Mouse (Mus musculus) neural tube, embryonic 13.5 days (tissue): ENCODE results near the gene Fignl1. TPM values are rescaled to one million over a fixed set of nuclear protein-coding genes. Genes with fewer than 3 reads are reported as not detected.

Experiments used
- ATAC-seq: fragments of 200-750 bp; cut with Nextera tagmentation; 2 replicates; pipeline ENCODE4 v1.8.0; 2017; ENCODE audit warnings: low read depth, mild to moderate bottlenecking, moderate TSS enrichment, moderate library complexity
- H3K27ac ChIP-seq: fragments of 300-500 bp; sonication (generic); replicated peaks from 2 replicates; pipeline ENCODE4 v1.5.1; 2015; ENCODE audit warnings: moderate library complexity, mild to moderate bottlenecking, inconsistent platforms
- H3K27me3 ChIP-seq: fragments of 300-500 bp; sonication (generic); 2 replicates; pipeline ENCODE4 v1.6.1; 2015; ENCODE audit warnings: mild to moderate bottlenecking, inconsistent platforms
- H3K36me3 ChIP-seq: fragments of 300-500 bp; sonication (generic); 2 replicates; pipeline ENCODE4 v1.6.1; 2015; ENCODE audit warnings: mild to moderate bottlenecking, inconsistent platforms
- H3K4me1 ChIP-seq: fragments of 300-500 bp; sonication (generic); replicated peaks from 2 replicates; pipeline ENCODE4 v1.6.1; 2015; ENCODE audit warnings: inconsistent platforms
- H3K4me2 ChIP-seq: fragments of 300-500 bp; sonication (generic); 2 replicates; pipeline ENCODE4 v1.6.1; 2015; ENCODE audit warnings: inconsistent platforms, mild to moderate bottlenecking, moderate library complexity
- H3K4me3 ChIP-seq: fragments of 300-500 bp; sonication (generic); 2 replicates; pipeline ENCODE4 v1.5.1; 2015; ENCODE audit warnings: mild to moderate bottlenecking, inconsistent platforms
- H3K9ac ChIP-seq: fragments of 300-500 bp; sonication (generic); 2 replicates; pipeline ENCODE4 v1.6.1; 2015; ENCODE audit warnings: moderate library complexity, mild to moderate bottlenecking, inconsistent platforms
- H3K9me3 ChIP-seq: fragments of 300-500 bp; sonication (generic); 2 replicates; pipeline ENCODE4 v1.6.1; 2016; ENCODE audit warnings: inconsistent platforms
- WGBS: fragments of 180-500 bp; shearing (Covaris S2); methylation state at CpG from one replicate; pipeline ENCODE4 v1.1.7; 2015; 5-methylcytosine and 5-hydroxymethylcytosine counted together
- polyA plus RNA-seq: library from polyadenylated mRNA; unstranded; fragments of >200 nt; fragmentation: Nextera tagmentation; extraction: Ambion mirVana; gene quantifications from 2 replicates; pipeline ENCODE4 v1.2.1, GENCODE M21; 2015

Gene Fignl1
- polyA plus RNA-seq, 1 experiment from 2014 or later, result 13.5 TPM

DNA sequence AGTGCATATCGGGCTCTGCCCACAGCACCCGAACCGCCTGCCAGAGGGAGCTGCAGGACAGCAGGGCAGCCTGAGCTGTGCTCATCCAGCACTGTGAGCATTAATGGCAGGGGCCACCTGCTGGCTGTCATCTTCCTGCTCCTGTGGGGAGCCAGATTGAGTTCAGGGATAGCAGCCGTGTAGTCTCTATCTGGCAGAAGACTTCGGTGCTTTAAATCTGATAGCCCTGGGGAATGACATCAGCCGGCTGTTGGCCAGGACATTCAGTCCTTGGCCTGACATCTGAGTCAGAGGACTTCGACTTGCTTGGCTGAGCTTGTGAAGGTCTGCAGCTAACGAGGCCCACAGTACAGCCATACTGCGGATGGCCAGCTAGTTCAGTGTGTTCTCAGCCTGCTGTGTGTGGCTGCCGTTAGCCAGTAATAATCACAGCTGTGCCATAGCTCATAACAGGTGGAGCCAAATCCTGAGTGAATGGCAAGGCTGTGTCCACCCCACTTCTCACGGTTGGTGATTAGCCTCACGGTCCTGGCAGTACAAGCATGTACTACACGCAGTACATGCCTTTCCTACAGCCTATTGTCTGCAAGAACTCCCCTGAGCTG lies 35.7 kb upstream of the Fignl1 start:
- Histone ChIP-seq H3K9me3 (no peaks in the 10 kb centered on the region), H3K27ac (peak overlapping the region; percentile 14), H3K9ac (no peak overlapping the region), H3K27me3 (no peaks in the 10 kb centered on the region), H3K36me3 (no peaks in the 10 kb centered on the region), H3K4me2 (no peak overlapping the region), H3K4me1 (peaks cover 20% of the 10 kb centered on the region), H3K4me3 (no peak overlapping the region)
- WGBS, result 34% methylated on average over 13 of the region's 13 CpGs
- peak; percentile 85 for ATAC-seq

DNA sequence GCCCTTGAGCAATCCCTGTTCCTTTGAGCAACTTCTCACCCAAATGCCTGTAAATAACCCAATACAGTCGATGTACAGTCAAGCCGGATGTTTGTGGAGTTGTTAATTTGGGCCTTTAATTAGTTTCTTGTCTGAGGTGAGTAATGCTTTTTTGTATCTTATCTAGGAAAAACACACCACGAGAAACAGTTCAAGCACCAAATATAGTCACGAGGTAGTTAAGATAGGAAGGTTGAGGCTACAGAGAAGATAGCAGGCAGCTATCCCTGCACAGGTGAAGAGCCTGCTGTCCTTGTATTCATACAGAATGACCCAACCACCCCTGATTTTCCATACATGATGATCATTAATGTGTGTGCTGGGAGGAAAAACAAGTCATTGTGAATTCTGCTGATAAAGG lies 32.8 kb upstream of the Fignl1 start:
- WGBS, result 81% methylated on average over 4 of the region's 4 CpGs
- ATAC-seq, result no peak
- H3K4me2 ChIP-seq, result no peak overlapping the region
- no peaks in the 10 kb centered on the region for H3K27me3 ChIP-seq
- peaks cover 24% of the 10 kb centered on the region for H3K4me1 ChIP-seq
- no peak overlapping the region for H3K4me3 ChIP-seq
- H3K27ac ChIP-seq, result no peak overlapping the region
- H3K36me3 ChIP-seq, result no peaks in the 10 kb centered on the region
- no peaks in the 10 kb centered on the region for H3K9me3 ChIP-seq
- no peak overlapping the region for H3K9ac ChIP-seq

DNA sequence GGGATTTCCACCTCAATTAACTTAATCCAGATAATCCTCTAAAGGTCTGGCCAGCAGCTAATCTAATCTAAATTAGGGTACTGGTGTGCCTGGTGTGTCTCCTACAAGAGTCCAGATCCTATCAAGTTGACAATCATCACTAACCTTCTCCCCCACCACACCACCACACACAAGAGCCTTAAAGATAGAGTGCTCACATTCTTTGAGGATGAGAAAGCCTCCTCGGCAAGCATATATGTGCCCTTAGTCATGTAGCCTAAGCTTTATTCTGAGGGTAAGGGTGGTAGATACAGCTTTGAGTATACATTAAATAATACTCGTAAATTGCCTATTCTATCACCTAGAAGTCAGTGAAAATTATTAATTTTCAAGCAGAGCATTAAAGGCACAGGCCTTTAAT lies 32.0 kb upstream of the Fignl1 start:
- Histone ChIP-seq H3K9me3 (no peaks in the 10 kb centered on the region), H3K4me1 (peaks cover 29% of the 10 kb centered on the region), H3K27me3 (no peaks in the 10 kb centered on the region), H3K4me2 (no peak overlapping the region), H3K36me3 (no peaks in the 10 kb centered on the region), H3K9ac (no peak overlapping the region), H3K27ac (no peak overlapping the region), H3K4me3 (no peak overlapping the region)
- WGBS, result 88% methylated on average over 2 of the region's 2 CpGs
- no peak for ATAC-seq

DNA sequence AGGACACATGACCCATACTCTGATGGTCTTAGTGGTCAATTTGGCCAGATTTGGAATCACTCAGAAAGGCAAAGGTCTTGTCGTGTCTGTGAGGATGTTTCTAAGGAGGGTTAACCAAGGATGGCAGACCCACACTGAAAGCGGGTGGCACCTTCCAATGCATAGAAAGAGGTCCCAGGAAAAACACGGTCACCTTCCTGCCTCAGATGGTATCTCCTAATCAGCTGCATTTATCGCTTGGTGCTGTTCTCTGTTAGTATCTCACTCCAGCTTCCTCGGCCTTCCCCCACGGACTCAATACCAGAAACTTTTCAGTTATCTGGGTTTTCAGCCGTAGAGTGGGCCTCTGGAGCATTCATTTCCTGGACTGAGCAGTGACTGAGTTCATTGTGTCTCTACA lies 31.1 kb upstream of the Fignl1 start:
- ATAC-seq, result no peak
- Histone ChIP-seq H3K9ac (no peak overlapping the region), H3K9me3 (no peaks in the 10 kb centered on the region), H3K4me3 (no peak overlapping the region), H3K27me3 (no peaks in the 10 kb centered on the region), H3K4me1 (peaks cover 22% of the 10 kb centered on the region), H3K36me3 (no peaks in the 10 kb centered on the region), H3K27ac (no peak overlapping the region), H3K4me2 (no peak overlapping the region)
- 92% methylated on average over 7 of the region's 7 CpGs for WGBS

DNA sequence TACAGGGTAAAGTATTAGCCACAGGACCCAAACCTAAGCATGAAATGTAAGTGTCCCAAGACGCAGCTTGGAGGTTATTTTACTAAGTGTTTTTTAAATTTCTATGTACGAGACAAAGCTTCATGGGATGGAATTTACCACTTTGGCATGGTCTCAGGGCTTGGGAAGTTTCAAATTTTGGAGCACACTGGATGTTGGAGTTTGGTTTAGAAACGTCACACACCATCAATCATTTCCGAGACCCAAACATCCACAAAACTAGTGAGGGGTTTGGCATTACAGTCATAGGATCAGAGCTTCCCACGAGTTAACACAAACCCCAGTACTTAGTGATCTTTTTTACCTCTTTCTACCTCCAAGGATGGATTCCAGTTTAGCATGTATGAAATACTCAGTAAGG lies 28.6 kb upstream of the Fignl1 start:
- Histone ChIP-seq H3K4me3 (no peak overlapping the region), H3K4me2 (no peak overlapping the region), H3K36me3 (no peaks in the 10 kb centered on the region), H3K4me1 (peaks cover 20% of the 10 kb centered on the region), H3K27me3 (no peaks in the 10 kb centered on the region), H3K27ac (no peak overlapping the region), H3K9ac (no peak overlapping the region), H3K9me3 (no peaks in the 10 kb centered on the region)
- 84% methylated on average over 5 of the region's 5 CpGs for WGBS
- no peak for ATAC-seq

DNA sequence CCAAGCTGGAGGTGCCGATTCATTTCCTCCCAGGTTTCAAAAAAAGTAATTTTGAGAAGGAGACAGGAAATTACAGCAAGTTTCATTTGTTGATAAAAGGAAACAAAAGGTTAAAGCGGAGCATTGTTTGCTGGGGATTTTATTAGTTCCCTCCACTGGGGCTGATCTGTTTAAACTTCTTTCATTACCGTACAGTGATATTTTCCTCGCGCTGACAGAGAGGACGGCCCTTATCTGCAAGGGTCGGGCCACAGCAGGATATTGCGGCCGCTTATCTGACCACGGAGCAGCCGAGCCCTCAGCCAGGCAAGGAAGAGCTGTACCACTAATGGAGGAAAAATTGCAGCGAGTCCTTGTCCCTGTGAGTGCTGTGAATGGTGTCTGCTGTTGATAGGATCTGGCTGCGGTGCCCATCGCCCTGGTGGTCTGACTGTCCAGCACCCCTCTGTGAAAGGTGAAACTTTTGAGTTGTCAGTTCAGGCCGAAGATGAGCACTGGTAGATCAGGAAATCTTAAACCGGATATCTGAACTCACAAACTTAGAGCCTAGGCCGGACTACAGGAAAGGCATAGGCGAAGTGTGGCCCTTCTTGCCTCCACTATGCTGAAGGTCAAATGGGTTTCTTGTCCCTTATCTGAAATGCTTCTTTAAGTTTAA lies 28.1 kb upstream of the Fignl1 start:
- no peak for ATAC-seq
- WGBS, result 45% methylated on average over 18 of the region's 18 CpGs
- Histone ChIP-seq H3K4me3 (no peak overlapping the region), H3K27me3 (no peaks in the 10 kb centered on the region), H3K9me3 (no peaks in the 10 kb centered on the region), H3K4me2 (peak overlapping the region; percentile 34), H3K4me1 (peaks cover 25% of the 10 kb centered on the region), H3K9ac (0 out of 2 replicates have a peak overlapping the region, but pooled peaks have one; percentile 23), H3K27ac (no peak overlapping the region; the same call in 1 of the 2 replicates), H3K36me3 (no peaks in the 10 kb centered on the region)

DNA sequence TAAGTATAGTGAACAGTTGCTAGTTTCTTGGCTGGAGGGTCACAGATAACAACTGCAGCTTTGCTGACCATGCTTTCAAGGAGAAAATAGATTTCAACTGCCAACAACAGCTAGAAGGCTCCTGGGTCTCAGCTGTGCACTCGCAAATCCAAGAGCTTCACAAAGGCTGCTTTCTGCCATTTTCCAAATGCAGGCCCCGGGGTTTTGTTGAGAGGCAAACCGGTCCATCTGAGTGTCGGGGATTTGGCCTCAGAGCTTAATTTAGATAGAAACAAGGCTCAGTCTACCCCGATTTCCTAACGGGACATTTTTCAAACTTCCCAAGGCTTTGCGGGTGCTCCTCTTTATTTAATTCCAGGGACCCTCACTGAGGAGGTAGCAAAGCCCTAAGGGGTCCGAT lies 27.5 kb upstream of the Fignl1 start:
- WGBS, result 46% methylated on average over 8 of the region's 8 CpGs
- no peak overlapping the region for H3K27ac ChIP-seq
- ATAC-seq, result no peak

DNA sequence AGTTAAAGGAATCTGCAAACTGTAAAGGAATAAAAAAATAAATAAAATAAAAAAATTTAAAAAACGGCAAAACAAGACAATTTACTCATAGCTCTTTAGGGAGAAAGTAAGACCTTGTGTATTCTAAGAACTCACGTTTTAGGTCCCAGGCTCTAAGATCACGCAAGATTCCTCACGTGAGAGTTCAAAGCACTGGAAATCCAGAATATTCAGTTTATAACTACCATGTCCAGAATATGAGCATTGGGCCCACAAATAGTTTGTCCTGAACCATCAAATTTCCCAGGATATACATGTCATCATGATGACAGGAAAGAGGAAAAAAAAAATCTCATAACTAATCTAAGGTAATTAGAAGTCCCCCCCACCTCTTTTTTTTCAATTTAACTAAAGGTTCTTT lies 27.0 kb upstream of the Fignl1 start:
- H3K4me2 ChIP-seq, result no peak overlapping the region
- no peaks in the 10 kb centered on the region for H3K36me3 ChIP-seq
- H3K4me1 ChIP-seq, result peaks cover 33% of the 10 kb centered on the region
- ATAC-seq, result no peak
- H3K9ac ChIP-seq, result no peak overlapping the region
- no peak overlapping the region for H3K4me3 ChIP-seq
- WGBS, result 87% methylated on average over 4 of the region's 4 CpGs
- no peak overlapping the region for H3K27ac ChIP-seq
- no peaks in the 10 kb centered on the region for H3K9me3 ChIP-seq
- no peaks in the 10 kb centered on the region for H3K27me3 ChIP-seq

More for the DNA sequence above, 27.5 kb upstream of the Fignl1 start:
- no peak overlapping the region for H3K4me3 ChIP-seq
- H3K36me3 ChIP-seq, result no peaks in the 10 kb centered on the region
- peaks cover 29% of the 10 kb centered on the region for H3K4me1 ChIP-seq
- H3K9me3 ChIP-seq, result no peaks in the 10 kb centered on the region
- H3K9ac ChIP-seq, result no peak overlapping the region
- H3K27me3 ChIP-seq, result no peaks in the 10 kb centered on the region
- peak overlapping the region; percentile 34 for H3K4me2 ChIP-seq

DNA sequence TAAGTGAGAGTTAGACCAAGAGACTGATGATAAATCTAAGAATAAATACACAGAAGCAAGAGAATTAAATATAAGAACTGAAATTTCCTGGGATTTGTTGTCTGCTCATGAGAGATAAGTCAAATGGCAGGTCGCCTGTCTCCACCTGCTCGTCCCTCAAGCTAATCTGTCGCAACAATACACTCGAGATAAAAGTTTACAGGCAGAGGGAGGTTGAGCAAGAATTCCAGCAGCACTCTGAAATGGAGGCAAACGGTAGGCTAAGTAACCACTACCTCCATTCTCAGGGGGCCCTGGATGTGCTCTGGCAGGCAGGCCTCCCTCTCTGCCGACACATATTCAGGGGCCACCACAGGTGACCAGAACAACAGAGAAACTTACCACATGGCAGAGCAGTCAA lies 26.6 kb upstream of the Fignl1 start:
- H3K4me1 ChIP-seq, result peaks cover 37% of the 10 kb centered on the region
- no peak for ATAC-seq
- no peaks in the 10 kb centered on the region for H3K36me3 ChIP-seq
- H3K9me3 ChIP-seq, result no peaks in the 10 kb centered on the region
- H3K27ac ChIP-seq, result no peak overlapping the region
- H3K27me3 ChIP-seq, result no peaks in the 10 kb centered on the region
- H3K4me3 ChIP-seq, result no peak overlapping the region
- no peak overlapping the region for H3K9ac ChIP-seq
- H3K4me2 ChIP-seq, result no peak overlapping the region
- 52% methylated on average over 6 of the region's 6 CpGs for WGBS

DNA sequence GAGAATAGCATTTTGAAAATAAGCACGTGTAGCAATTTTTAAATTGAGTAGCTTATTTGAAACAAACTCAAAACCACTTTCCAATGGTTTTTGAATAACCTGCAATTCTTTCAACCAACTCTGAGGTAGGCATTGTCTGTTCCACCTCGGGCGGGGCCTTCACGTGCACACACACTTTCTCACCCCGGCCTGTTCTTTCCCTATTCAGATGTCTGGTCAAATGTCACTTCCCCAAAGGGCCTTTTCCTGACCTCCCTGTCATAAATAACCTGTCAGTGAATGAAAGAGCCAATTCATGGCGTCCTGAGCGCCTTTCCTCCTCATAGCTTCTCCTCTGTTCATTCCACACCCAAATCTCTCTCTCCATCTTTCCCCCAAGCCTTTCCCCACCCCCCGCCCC lies 24.3 kb upstream of the Fignl1 start:
- no peaks in the 10 kb centered on the region for H3K9me3 ChIP-seq
- peaks cover 58% of the 10 kb centered on the region for H3K4me1 ChIP-seq
- no peak for ATAC-seq
- 8% methylated on average over 8 of the region's 8 CpGs for WGBS
- H3K4me2 ChIP-seq, result no peak overlapping the region
- no peaks in the 10 kb centered on the region for H3K27me3 ChIP-seq
- peak overlapping the region; percentile 72; the same call in 1 of the 2 replicates for H3K27ac ChIP-seq
- H3K4me3 ChIP-seq, result no peak overlapping the region
- H3K9ac ChIP-seq, result 0 out of 2 replicates have a peak overlapping the region, but pooled peaks have one; percentile 9
- H3K36me3 ChIP-seq, result no peaks in the 10 kb centered on the region

DNA sequence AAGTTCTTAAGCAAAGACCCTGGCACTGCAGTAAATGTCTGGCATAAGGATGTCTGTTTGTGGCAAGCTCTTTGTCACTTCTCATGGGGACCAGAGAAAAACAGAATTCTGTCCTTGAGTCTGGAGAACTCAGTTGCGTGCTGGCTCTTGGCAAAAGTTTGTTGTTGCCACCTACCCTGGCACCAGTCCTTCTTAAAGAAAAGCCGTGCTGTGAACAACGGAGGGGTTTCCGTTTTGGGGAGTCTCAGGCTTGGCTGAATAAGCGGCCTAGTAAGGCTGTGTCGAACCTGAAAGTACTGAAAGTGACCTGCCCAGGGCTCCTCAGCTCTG lies 24.0 kb upstream of the Fignl1 start:
- H3K27ac ChIP-seq, result peak overlapping the region; percentile 72
- peaks cover 60% of the 10 kb centered on the region for H3K4me1 ChIP-seq
- no peak overlapping the region for H3K4me3 ChIP-seq
- no peaks in the 10 kb centered on the region for H3K27me3 ChIP-seq
- no peak overlapping the region for H3K4me2 ChIP-seq
- no peaks in the 10 kb centered on the region for H3K9me3 ChIP-seq
- H3K9ac ChIP-seq, result 0 out of 2 replicates have a peak overlapping the region, but pooled peaks have one; percentile 9
- WGBS, result 23% methylated on average over 6 of the region's 6 CpGs
- H3K36me3 ChIP-seq, result no peaks in the 10 kb centered on the region
- no peak for ATAC-seq

DNA sequence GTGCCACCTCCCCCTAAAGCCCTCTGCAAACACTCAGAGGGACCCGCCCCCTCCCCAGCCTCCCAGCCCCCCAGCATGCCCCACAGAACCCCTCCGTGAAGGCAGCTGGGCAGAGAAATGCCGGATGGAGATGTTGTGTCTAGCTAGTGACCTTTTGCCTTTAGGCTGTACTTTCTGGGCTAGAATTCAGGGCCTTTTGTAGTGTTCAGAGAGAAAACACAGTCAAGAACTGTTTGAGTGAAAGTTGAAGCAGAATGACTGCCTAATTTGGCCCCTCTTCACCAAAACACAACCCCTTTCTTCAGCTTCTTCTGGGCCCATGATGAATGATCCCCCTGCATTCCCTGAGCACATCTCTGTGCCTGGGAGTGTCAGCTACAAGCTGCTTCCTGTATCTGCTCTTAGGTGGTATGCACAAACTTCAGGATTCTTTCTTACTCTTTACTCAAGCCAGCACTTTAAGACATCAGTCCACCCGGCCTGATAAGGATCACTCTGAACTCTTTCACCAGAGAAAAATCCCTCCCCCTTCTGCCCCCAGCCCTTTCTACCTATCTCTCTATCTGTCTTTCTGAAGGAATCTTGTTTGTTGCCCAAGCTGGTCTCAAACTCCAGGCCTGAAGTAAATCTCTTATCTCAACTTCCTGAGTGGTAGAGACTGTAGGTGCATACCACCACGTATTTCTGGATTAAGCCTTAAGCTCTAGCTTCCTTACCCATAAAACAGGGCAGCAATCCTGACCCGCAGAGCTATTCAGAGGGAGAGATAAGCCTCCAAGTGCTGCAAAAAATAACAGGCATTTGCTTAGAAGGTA lies 23.4 kb upstream of the Fignl1 start:
- no peak for ATAC-seq
- H3K9ac ChIP-seq, result no peak overlapping the region
- H3K27ac ChIP-seq, result peak overlapping the region; percentile 72
- 8% methylated on average over 6 of the region's 6 CpGs for WGBS
- H3K4me3 ChIP-seq, result no peak overlapping the region
- peaks cover 60% of the 10 kb centered on the region for H3K4me1 ChIP-seq
- no peaks in the 10 kb centered on the region for H3K36me3 ChIP-seq
- no peak overlapping the region for H3K4me2 ChIP-seq
- no peaks in the 10 kb centered on the region for H3K27me3 ChIP-seq
- no peaks in the 10 kb centered on the region for H3K9me3 ChIP-seq
